Mouse (Mus musculus) c-Kit-positive CD71-positive TER-119-negative erythroid progenitor cells, embryonic 14.5 days (primary cell): ENCODE results near the gene Prmt1.

Source experiments
- DNase-seq: peaks from one replicate; pipeline ENCODE4 v3.0.0-alpha.2; 2013; ENCODE audit warnings: low read depth

The Prmt1 gene

DNA sequence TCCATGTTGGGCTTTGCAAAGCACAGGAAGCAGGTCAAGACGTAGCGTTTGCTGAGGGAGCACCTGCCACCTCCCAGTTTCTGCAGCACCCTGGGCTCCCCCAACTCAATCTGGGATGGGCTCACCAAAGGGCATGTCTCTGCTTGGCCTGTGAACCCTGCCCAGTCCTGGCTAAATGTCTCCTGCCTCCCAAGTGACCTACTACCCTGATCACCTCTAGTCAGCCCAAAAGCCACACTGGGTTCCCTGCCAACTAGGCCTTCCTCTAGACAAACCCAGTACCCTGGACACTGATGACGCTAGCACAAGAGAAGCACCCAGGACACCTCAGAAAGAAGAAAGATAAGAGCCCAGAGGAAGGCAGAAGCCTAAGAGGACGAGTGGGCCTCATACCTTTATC, 26.5 kb upstream of the Prmt1 start:
- DNase-seq, result no peak

DNA sequence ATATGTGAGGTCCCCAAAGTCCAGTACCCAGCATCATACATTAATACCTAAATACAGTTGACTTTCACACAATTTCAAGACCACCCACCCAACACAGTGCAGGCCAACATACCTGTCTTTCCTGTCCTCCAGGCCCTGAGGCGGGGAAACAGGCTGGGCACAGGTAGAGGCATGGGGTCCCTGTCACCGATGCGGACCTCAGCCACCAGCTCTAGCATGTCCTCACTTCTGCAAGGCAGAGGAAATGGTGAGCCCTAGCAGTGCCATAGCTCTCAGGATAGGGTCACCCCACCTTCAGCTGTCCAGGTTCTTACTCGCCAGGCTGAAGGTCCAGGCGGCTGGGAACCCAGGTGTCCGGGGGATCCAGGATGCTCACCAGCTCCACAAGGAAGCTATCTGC, 25.6 kb upstream of the Prmt1 start:
- DNase-seq, result no peak

DNA sequence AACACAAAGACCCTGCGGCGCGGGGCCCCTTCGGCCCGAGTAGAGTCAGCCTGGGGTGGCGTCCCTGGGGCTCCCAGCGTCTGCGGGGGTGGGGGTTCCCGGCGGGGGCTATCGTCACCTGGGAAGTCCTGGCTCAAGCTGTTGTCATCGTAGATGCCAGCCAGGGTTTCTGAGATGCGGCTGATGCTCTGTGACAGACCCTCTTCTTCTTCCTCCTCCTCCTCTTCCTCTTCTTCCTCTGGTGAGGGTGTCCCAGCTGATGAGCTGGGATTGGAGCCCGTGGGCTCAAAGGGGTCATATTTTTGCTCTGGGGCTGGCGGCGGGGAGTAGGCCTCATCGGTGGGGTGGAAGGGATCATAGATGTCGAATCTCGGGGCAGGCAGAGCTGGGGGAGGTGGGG, 22.0 kb upstream of the Prmt1 start:
- DNase-seq, result no peak

DNA sequence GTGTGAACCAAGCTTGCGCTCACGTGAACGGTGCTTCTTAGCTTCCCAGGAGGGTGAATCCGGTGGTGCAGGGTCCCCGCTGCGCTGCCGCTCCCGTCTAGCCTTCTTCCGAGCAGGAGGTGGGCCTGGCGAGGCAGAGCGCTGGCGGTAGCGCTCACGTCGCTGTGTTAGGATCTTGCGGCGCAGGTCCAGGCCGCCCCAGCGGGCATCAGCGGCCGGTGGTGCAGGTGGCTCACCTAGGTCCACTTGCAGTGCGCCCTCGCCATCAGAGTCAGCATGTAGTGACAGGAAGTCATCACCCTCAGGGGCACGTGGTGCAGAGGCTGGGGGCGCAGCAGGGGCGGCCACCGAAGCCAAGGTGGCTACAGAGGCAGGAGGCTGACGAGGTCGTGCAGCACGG, 21.5 kb upstream of the Prmt1 start:
- DNase-seq, result no peak

DNA sequence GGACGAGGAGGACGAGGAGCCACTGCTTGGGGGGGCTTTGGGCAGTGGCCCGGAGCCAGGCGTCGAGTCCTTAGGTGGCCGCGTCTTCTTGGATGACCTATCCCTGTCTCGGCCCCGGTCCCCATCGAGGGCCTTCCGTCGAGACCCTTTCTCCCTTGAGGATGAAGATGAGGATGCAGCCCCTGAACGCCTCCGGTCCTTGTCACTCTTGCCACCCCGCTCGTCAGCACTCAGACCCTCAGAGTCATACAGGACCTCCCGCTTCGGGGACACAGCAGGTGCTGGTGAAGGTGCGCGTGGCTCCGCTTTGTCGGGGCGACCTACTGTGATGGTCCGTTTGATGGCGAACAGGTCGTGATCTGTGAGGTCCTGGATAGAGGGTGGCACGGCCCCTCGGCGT, 20.8 kb upstream of the Prmt1 start:
- no peak for DNase-seq

DNA sequence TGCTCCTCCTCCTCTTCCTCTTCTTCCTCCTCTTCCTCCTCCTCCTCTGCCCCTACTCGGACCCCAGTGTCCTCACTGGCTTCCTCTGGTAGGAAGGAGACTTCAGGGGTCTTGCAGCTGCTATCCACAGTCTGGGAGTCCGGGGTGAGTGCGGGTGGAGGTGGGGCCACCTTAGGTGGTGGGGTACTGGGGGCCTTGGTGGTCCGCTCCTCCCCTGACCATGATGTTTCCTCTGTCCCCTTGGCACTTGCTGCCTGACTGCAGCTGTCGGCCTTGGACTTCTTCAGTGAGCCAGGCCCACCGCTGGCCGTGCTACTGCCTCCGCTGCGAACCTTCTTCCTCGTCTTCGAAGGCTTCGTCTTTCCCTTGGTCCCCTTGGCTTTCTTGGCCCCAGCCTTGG, 20.1 kb upstream of the Prmt1 start:
- no peak for DNase-seq

DNA sequence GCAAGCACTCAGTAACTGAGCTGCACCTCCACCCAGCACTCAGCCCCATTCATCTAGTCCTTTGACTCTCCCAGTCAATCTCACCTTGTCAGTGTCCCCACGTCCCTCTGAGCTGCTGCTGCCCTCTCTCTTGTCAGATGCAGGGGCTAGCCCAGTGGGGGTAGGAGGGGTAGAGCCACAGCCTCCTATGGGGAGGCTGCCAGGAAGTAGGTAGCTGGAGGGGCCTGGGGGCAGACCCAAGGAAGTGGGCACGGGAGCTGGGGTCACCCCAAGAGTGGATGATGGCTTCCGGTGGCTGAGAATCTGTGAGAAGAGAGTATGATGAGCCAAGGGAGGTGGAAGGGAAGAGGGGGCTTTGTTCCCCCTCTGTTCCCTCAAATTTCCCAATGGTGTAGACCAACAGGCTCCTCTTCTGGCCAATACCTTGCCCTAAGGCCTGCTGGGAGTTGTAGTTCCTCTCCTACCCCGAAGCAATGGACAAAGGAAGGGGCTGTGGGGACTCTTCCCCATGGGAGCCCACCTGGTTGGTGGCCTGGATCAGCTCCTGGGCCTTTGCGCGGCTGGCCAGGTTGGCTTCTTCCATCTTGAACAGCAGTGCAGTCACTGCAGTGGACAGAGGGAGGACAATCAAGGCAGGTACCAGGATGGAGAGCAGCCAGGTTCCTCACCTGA, 19.1 kb upstream of the Prmt1 start:
- no peak for DNase-seq

DNA sequence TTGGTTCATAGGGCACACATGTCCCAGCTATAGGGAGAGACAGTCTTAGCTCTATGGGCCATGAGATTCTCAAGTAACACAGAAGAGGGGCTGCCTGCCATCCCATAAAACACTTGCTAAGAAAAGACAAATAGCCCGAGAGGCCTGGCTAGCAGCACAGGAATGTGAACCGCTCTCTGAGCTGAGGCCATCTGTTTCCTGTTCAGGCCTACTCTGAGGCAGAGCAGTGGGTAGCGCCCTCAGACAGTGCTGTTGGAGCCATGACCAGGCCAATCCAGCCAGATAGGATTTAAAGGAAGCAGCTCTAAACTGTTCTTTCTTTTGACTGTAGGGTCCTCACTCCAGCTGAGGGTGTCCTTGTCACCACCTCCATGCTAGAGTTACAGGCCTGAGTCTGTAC, 18.2 kb upstream of the Prmt1 start:
- DNase-seq, result no peak

DNA sequence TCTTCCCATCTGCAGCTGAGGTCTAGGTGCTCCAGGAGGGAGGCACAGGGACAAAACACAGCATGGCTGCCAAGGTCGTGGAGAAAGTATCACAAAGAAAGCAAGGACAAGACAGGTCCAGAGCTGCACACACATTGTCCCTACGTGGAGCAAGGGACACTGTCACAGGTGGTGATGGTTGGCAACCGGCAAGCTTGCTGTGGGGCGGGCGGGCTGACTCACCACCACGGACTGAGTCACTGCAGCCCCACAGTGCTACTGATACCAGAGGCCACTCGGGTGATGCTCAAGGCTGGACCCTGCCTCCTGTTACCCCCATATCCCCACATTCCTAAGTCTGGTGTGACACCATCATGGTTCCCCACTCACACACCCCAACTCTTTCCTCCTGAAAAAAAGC, 16.1 kb upstream of the Prmt1 start:
- no peak for DNase-seq

GRCm38 (mm10) chr7:45000539-45001114, 14.3 kb upstream of the Prmt1 start:
- no peak for DNase-seq

DNA sequence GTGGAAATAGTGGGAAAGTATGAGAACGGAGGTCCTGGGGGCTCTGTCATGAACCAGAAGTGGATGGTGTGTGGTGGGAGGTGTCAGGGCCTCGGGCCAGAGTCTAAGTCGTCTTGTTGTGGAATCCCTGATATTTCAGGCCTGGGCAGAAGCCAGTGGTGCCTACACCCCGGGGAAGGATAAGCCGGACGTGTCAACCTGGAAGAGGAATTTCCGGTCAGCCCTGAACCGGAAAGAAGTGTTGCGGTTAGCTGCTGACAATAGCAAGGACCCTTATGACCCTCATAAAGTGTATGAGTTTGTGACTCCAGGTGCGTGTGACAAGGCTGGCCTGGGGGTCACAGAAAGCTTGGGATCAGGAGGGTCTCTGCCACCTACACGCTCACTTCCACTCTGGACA, 13.4 kb upstream of the Prmt1 start:
- DNase-seq, result no peak

DNA sequence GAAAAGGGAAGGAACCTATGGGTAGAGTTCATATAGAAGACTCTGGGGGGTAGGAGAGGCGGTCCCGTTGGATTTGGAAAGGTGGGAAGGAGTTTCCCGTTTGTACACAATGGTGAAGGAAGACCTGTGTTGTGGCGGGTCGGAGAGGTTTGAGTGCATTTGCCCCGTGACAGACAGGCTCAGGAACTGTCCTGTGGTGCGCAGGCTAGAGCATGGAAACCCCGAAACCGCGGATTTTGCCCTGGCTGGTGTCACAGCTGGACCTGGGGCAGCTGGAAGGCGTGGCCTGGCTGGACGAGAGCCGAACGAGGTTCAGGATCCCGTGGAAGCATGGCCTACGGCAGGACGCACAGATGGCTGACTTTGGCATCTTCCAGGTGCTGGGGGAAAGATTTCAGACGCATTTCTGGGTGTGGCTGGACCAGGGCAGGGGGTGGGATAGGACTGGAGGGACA, 12.2 kb upstream of the Prmt1 start, which contains the start of gene Bcl2l12:
Gene Bcl2l12 (minus strand): TSS at position 212 of the 455 bp plus-strand sequence.
- no peak for DNase-seq

GRCm38 (mm10) chr7:44997940-44998428, 11.6 kb upstream of the Prmt1 start:
- no peak for DNase-seq

DNA sequence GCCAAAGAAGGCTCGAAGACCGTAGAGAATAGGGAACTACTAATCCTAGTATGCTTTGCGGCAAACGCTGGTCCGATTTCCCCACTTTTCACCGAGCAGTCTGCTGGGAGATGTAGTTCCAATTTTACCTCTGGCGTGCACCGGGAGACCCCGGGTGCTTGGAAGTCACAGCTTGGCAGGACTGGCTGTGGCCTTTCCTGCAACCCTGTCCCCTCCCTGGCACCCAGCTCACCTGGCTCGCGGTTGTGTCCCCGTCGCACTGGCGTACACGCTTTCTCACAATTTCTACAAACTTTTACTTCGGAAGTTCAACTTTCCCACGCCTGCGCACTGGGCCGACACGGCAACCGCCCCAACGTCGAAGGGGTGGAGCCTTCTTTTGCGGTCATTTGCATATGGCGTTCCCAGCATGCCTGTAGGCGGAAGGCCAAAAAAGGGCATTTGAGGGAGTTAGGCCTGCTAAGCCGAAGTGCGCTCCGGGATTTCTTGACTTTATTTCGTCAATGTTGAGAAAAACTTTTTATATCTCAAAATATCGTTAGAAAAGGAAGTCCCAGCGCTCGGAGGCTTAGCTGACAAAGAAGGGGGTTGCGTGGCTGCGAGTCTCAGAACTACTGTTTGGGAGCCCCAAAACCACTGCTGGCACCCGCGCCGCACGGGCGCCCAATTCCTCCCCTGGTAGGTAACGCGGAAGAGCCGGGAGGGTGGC, 11.0 kb upstream of the Prmt1 start, which contains the start of gene Irf3:
Gene Irf3 (plus strand): TSS at position 418 of the 709 bp plus-strand sequence.
- DNase-seq, result peak; percentile 99

GRCm38 (mm10) chr7:44996672-44997071, 10.3 kb upstream of the Prmt1 start:
- DNase-seq, result no peak

- DNase-seq, result no peak
Measured at GRCm38 (mm10) chr7:44986879-44987718, 731 bp upstream of the Prmt1 start.

- no peak for DNase-seq
Measured at GRCm38 (mm10) chr7:44985595-44986191, 675 bp downstream of the Prmt1 start.

DNA sequence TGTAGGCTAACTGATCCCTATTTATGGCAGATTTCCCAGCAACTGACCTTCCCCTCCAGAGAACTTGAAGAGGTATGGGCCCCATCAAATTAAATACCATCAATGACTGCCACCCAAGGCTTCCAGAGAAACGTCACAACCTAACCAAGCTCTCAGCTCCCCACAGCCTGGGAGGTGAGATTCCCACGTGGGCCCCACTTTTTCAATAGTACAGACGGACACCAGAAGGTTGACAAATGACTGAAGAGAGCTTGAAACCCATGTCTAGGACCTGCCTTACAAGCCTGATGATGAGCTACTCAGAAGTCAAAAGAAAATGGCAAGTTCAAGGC, 1.6 kb downstream of the Prmt1 start:
- no peak for DNase-seq

GRCm38 (mm10) chr7:44983944-44984832, 2.2 kb downstream of the Prmt1 start:
- DNase-seq, result no peak

- peak; percentile 73 for DNase-seq
Measured at GRCm38 (mm10) chr7:44983085-44983484, 3.3 kb downstream of the Prmt1 start.

DNA sequence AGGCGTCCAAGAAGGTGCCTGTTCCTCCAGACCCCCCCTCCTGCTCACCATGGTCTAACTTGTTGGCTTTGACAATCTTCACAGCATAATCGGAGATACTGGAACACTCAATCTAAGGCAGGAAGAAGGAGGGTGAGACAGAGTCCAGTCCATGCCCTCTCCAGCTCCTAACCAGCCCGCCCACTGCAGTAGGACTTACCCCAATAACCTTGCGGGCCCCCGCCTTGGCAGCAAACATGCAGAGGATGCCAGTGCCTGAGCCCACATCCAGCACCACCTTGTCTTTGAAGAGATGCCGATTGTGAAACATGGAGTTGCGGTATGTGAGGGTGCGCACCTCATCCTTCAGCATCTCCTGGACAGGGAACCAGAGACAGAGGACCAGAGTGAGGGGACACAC, 4.8 kb downstream of the Prmt1 start:
- no peak for DNase-seq
